Mouse (Mus musculus): ENCODE data around the gene Itga4.

DNA sequence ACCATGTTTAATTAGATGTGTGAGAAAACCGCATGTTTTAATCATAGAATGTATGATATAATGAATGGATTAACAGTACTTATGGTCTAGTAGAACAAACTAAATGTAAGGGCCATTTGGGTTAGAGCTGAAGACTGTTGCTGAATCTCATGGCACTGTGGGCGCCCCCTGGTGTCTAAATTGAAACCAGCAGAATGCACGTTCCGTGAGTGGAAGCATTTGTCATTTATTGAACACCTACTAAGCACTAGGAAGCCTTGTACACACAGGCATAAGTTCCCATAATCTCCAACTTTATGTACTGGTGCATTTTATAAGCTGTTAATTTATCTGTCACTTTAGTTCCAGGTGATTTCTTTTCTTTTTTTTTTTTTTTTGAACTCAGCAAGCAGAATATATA, 10.4 kb downstream of the Itga4 start:
- TF ChIP-seq POLR2A (IDR thresholded peaks at IDR 0.05; ENCODE audit: insufficient read depth, low read depth, low read length) (no peak), CTCF (IDR thresholded peaks at IDR 0.05; ENCODE audit: insufficient read depth, low read depth, low read length) (no peak)
